In genomic region chr5:33272845-33273776, GRCm38 (mm10) we compare ENCODE assay signal across 8 mouse cellular contexts. TPM values are rescaled to one million over a fixed set of nuclear protein-coding genes. Genes with fewer than 3 reads are reported as not detected.
A peak's percentile ranks its signal among the peaks of the same experiment; 100 is the strongest.
DNase-seq lines count a peak whose midpoint lies in the region; ATAC-seq lines count a peak whose summit lies in the region.

No protein-coding gene starts in this region.

- no peaks in the 10 kb centered on the region for H3K9me3 ChIP-seq in heart, embryonic 11.5 days (replicated peaks; ENCODE audit: control insufficient read depth, low read length)
- H3K9me3 ChIP-seq in embryonic facial prominence, embryonic 11.5 days (replicated peaks; ENCODE audit: control insufficient read depth, low read length): no peaks in the 10 kb centered on the region
- no peaks in the 10 kb centered on the region for H3K9me3 ChIP-seq in limb, embryonic 11.5 days (ENCODE audit: control insufficient read depth, low read length)
- H3K9me3 ChIP-seq in stomach, embryonic 14.5 days (ENCODE audit: control insufficient read depth, low read depth, low read length): no peaks in the 10 kb centered on the region

- H3K9ac ChIP-seq in heart, embryonic 11.5 days (ENCODE audit: low read depth, low read length): peak overlapping the region; percentile 95
- peak overlapping the region; percentile 97 for H3K9ac ChIP-seq in embryonic facial prominence, embryonic 11.5 days (replicated peaks; ENCODE audit: low read length)
- peak overlapping the region; percentile 96 for H3K9ac ChIP-seq in limb, embryonic 11.5 days (ENCODE audit: low read length)
- H3K9ac ChIP-seq in stomach, embryonic 14.5 days (replicated peaks; ENCODE audit: low read depth, low read length): no peak overlapping the region; the same call in 1 of the 2 replicates

- no peak for DNase-seq in heart, adult 8-10 months (ENCODE audit: low spot score)
- DNase-seq in 416B (ENCODE audit: low read depth): peak; percentile 63
- DNase-seq in embryonic facial prominence, embryonic 11.5 days (ENCODE audit: low spot score): no peak
- no peak for DNase-seq in limb, embryonic 11.5 days (ENCODE audit: low spot score)
- no peak for DNase-seq in spleen, adult 12 weeks (ENCODE audit: low spot score)
- no peak for DNase-seq in adrenal gland, postnatal 25 days

- H3K4me3 ChIP-seq in heart, embryonic 11.5 days (ENCODE audit: low read depth, low read length): peak overlapping the region; percentile 92
- H3K4me3 ChIP-seq in embryonic facial prominence, embryonic 11.5 days (ENCODE audit: low read depth, low read length): peak overlapping the region; percentile 83
- peak overlapping the region; percentile 86 for H3K4me3 ChIP-seq in limb, embryonic 11.5 days (ENCODE audit: low read depth, low read length)
- peak overlapping the region; percentile 88 for H3K4me3 ChIP-seq in stomach, embryonic 14.5 days (ENCODE audit: low read depth, low read length)

- no peak for ATAC-seq in heart, embryonic 11.5 days (replicated peaks; ENCODE audit: insufficient number of reproducible peaks, low FRiP score, low TSS enrichment)
- no peak for ATAC-seq in embryonic facial prominence, embryonic 11.5 days (replicated peaks; ENCODE audit: insufficient number of reproducible peaks, low FRiP score, low TSS enrichment, low read depth)
- no peak for ATAC-seq in limb, embryonic 11.5 days (ENCODE audit: insufficient number of reproducible peaks, low FRiP score, low TSS enrichment, low read depth)
- ATAC-seq in stomach, embryonic 14.5 days (ENCODE audit: insufficient number of reproducible peaks, insufficient read depth, low FRiP score, low read depth): no peak

- H3K4me1 ChIP-seq in heart, embryonic 11.5 days (ENCODE audit: control insufficient read depth, insufficient read depth, low read length): peaks cover 32% of the 10 kb centered on the region
- H3K4me1 ChIP-seq in embryonic facial prominence, embryonic 11.5 days (ENCODE audit: control insufficient read depth, insufficient read depth, low read length): peaks cover 4% of the 10 kb centered on the region; the same call in 1 of the 2 replicates
- peaks cover 5% of the 10 kb centered on the region for H3K4me1 ChIP-seq in limb, embryonic 11.5 days (ENCODE audit: control insufficient read depth, insufficient read depth, low read length)
- peaks cover 23% of the 10 kb centered on the region for H3K4me1 ChIP-seq in stomach, embryonic 14.5 days (ENCODE audit: control insufficient read depth, insufficient read depth, low read length)

- 69% methylated on average over 7 of the region's 7 CpGs for WGBS in heart, embryonic 11.5 days (ENCODE audit: insufficient replicate concordance)
- WGBS in embryonic facial prominence, embryonic 11.5 days: 77% methylated on average over 7 of the region's 7 CpGs
- WGBS in limb, embryonic 11.5 days: 85% methylated on average over 7 of the region's 7 CpGs
- WGBS in stomach, embryonic 14.5 days: 68% methylated on average over 7 of the region's 7 CpGs

- H3K27ac ChIP-seq in heart, embryonic 11.5 days (ENCODE audit: low read depth, low read length): peak overlapping the region; percentile 94
- H3K27ac ChIP-seq in embryonic facial prominence, embryonic 11.5 days (replicated peaks; ENCODE audit: low read depth, low read length): no peak overlapping the region
- no peak overlapping the region for H3K27ac ChIP-seq in limb, embryonic 11.5 days (replicated peaks; ENCODE audit: low read depth, low read length)
- H3K27ac ChIP-seq in stomach, embryonic 14.5 days (ENCODE audit: low read length): no peak overlapping the region; the same call in 1 of the 2 replicates

- H3K4me2 ChIP-seq in heart, embryonic 11.5 days: peak overlapping the region; percentile 81
- peak overlapping the region; percentile 56 for H3K4me2 ChIP-seq in embryonic facial prominence, embryonic 11.5 days (ENCODE audit: low read depth, low read length)
- H3K4me2 ChIP-seq in limb, embryonic 11.5 days (ENCODE audit: low read depth, severe bottlenecking): peak overlapping the region; percentile 81
- H3K4me2 ChIP-seq in stomach, embryonic 14.5 days (replicated peaks; ENCODE audit: low read depth, low read length): peak overlapping the region; percentile 86

- H3K27me3 ChIP-seq in heart, embryonic 11.5 days (ENCODE audit: control insufficient read depth, insufficient read depth, low read length): no peaks in the 10 kb centered on the region
- no peaks in the 10 kb centered on the region for H3K27me3 ChIP-seq in embryonic facial prominence, embryonic 11.5 days (ENCODE audit: control insufficient read depth, insufficient read depth, low read length)
- no peaks in the 10 kb centered on the region for H3K27me3 ChIP-seq in limb, embryonic 11.5 days (ENCODE audit: control insufficient read depth, insufficient read depth, low read length)
- no peaks in the 10 kb centered on the region for H3K27me3 ChIP-seq in stomach, embryonic 14.5 days (ENCODE audit: control insufficient read depth, insufficient read depth, low read length)

- H3K36me3 ChIP-seq in heart, embryonic 11.5 days (ENCODE audit: control insufficient read depth, insufficient read depth, low read length): no peaks in the 10 kb centered on the region; the same call in 1 of the 2 replicates
- H3K36me3 ChIP-seq in embryonic facial prominence, embryonic 11.5 days (replicated peaks; ENCODE audit: control insufficient read depth, insufficient read depth, low read depth, low read length): peaks cover 11% of the 10 kb centered on the region
- H3K36me3 ChIP-seq in limb, embryonic 11.5 days (ENCODE audit: control insufficient read depth, insufficient read depth, low read length): peaks cover 14% of the 10 kb centered on the region; the same call in 1 of the 2 replicates
- H3K36me3 ChIP-seq in stomach, embryonic 14.5 days (ENCODE audit: control insufficient read depth, insufficient read depth, low read length): peaks cover 28% of the 10 kb centered on the region

RNA-seq across cellular contexts. Expression of gene Ctbp1, which starts 1.7 kb away (rescaled TPM):
- polyA plus RNA-seq in heart, embryonic 11.5 days (2014; fragmentation: Nextera tagmentation; extraction: Ambion mirVana): 232 and 274 TPM in 2 replicates
- total RNA-seq in heart, adult 8-10 months (2022): 100 to 1,000 TPM; 213 to 238 (median 226) TPM
- polyA plus RNA-seq in embryonic facial prominence, embryonic 11.5 days (2014; fragmentation: Nextera tagmentation; extraction: Ambion mirVana): 396 and 435 TPM in 2 replicates
- 466 and 469 TPM in 2 replicates for polyA plus RNA-seq in limb, embryonic 11.5 days (2014; fragmentation: Nextera tagmentation; extraction: Ambion mirVana)
- polyA plus RNA-seq in stomach, embryonic 14.5 days (2014; fragmentation: Nextera tagmentation; extraction: Ambion mirVana): 323 and 344 TPM in 2 replicates
- 222 and 223 TPM in 2 replicates for total RNA-seq in adrenal gland, postnatal 25 days (2021)

RNA-seq across cellular contexts. Expression of gene Spon2, which starts 54.9 kb away (rescaled TPM):
- 43.9 and 51.6 TPM in 2 replicates for polyA plus RNA-seq in heart, embryonic 11.5 days (2014; fragmentation: Nextera tagmentation; extraction: Ambion mirVana)
- total RNA-seq in heart, adult 8-10 months (2022): 1 to 10 TPM; 1.0 to 3.4 (median 1.4) TPM
- polyA plus RNA-seq in embryonic facial prominence, embryonic 11.5 days (2014; fragmentation: Nextera tagmentation; extraction: Ambion mirVana): 4.2 and 5.3 TPM in 2 replicates
- 1.8 and 2.0 TPM in 2 replicates for polyA plus RNA-seq in limb, embryonic 11.5 days (2014; fragmentation: Nextera tagmentation; extraction: Ambion mirVana)
- 23.6 and 23.7 TPM in 2 replicates for polyA plus RNA-seq in stomach, embryonic 14.5 days (2014; fragmentation: Nextera tagmentation; extraction: Ambion mirVana)
- total RNA-seq in adrenal gland, postnatal 25 days (2021): 0.39 TPM in 1 of 2 replicates, not detected in the other
